Mouse (Mus musculus): ENCODE measurements around the gene Zfp398.
"Not testable (repeated sequence)": the region's sequence is repeated elsewhere in the genome, so short reads cannot be mapped to it uniquely, and the experiment has no call there.

Zfp398 gene

GRCm38 (mm10) chr6:47827462-47827861, 8.0 kb upstream of the Zfp398 start:
- no peak for DNase-seq (ENCODE audit: low spot score)

- DNase-seq (ENCODE audit: low spot score): no peak
These were observed 6.5 kb upstream of the Zfp398 start for GRCm38 (mm10) chr6:47828950-47829349.

GRCm38 (mm10) chr6:47830104-47831078, 5.1 kb upstream of the Zfp398 start, which contains the start of gene Zfp786:
Zfp786 (minus strand) TSS chr6:47830867.
- peak; percentile 88 for DNase-seq (ENCODE audit: low spot score)

GRCm38 (mm10) chr6:47832220-47832619, 3.2 kb upstream of the Zfp398 start:
- DNase-seq (ENCODE audit: low spot score): no peak

GRCm38 (mm10) chr6:47835984-47836521, 592 bp downstream of the Zfp398 start:
- peak; percentile 25 for DNase-seq (ENCODE audit: low spot score)

- DNase-seq (ENCODE audit: low spot score): no peak
These were observed 2.2 kb downstream of the Zfp398 start for GRCm38 (mm10) chr6:47837630-47838029.

GRCm38 (mm10) chr6:47841077-47841476, 5.6 kb downstream of the Zfp398 start:
- no peak for DNase-seq (ENCODE audit: low spot score)

- DNase-seq (ENCODE audit: low spot score): no peak
These were observed 6.4 kb downstream of the Zfp398 start for GRCm38 (mm10) chr6:47841831-47842230.

GRCm38 (mm10) chr6:47842337-47842736, 6.9 kb downstream of the Zfp398 start:
- DNase-seq (ENCODE audit: low spot score): no peak

- DNase-seq (ENCODE audit: low spot score): no peak
These were observed 10.3 kb downstream of the Zfp398 start for GRCm38 (mm10) chr6:47845779-47846178.

GRCm38 (mm10) chr6:47857241-47857640, 21.8 kb downstream of the Zfp398 start:
- DNase-seq (ENCODE audit: low spot score): no peak

- DNase-seq (ENCODE audit: low spot score): not testable (repeated sequence)
These were observed 22.3 kb downstream of the Zfp398 start for GRCm38 (mm10) chr6:47857729-47858128.

- no peak for DNase-seq (ENCODE audit: low spot score)
These were observed 36.8 kb downstream of the Zfp398 start for GRCm38 (mm10) chr6:47872266-47872665.

- no peak for DNase-seq (ENCODE audit: low spot score)
These were observed 41.6 kb downstream of the Zfp398 start, which contains the start of gene Zfp282 for GRCm38 (mm10) chr6:47877058-47877457. Zfp282 (plus strand) TSS chr6:47877204.

- peak; percentile 86 for DNase-seq (ENCODE audit: low spot score)
These were observed 42.1 kb downstream of the Zfp398 start for GRCm38 (mm10) chr6:47877461-47878132.

GRCm38 (mm10) chr6:47878133-47878514, 42.7 kb downstream of the Zfp398 start:
- no peak for DNase-seq (ENCODE audit: low spot score)

- DNase-seq (ENCODE audit: low spot score): no peak
These were observed 43.1 kb downstream of the Zfp398 start for GRCm38 (mm10) chr6:47878593-47878992.

- DNase-seq (ENCODE audit: low spot score): no peak
These were observed 43.7 kb downstream of the Zfp398 start for GRCm38 (mm10) chr6:47879049-47879716.

- no peak for DNase-seq (ENCODE audit: low spot score)
These were observed 44.7 kb downstream of the Zfp398 start for GRCm38 (mm10) chr6:47880166-47880565.

- no peak for DNase-seq (ENCODE audit: low spot score)
These were observed 53.4 kb downstream of the Zfp398 start for GRCm38 (mm10) chr6:47888812-47889383.

- no peak for DNase-seq (ENCODE audit: low spot score)
These were observed 64.0 kb downstream of the Zfp398 start for GRCm38 (mm10) chr6:47899416-47899815.

- no peak for DNase-seq (ENCODE audit: low spot score)
These were observed 68.1 kb downstream of the Zfp398 start for GRCm38 (mm10) chr6:47903587-47903986.

Measured in ovary, postnatal 14 days (tissue).